Mouse (Mus musculus): ENCODE results near the gene Cdc14a. TPM values are rescaled to one million over a fixed set of nuclear protein-coding genes. Genes with fewer than 3 reads are reported as not detected.

The Cdc14a gene
- total and polyA plus RNA-seq, 3 experiments = 2.6 to 5.9 TPM; not detected in 1

GRCm38 (mm10) chr3:116388808-116389207, 35.0 kb downstream of the Cdc14a start (continued):
- no peak for TF ChIP-seq MEF2A (IDR thresholded peaks at IDR 0.05; ENCODE audit: extremely low read depth, insufficient replicate concordance, low read depth, low read length, poor library complexity, severe bottlenecking)
- no peak for TF ChIP-seq TBP (IDR thresholded peaks at IDR 0.05; ENCODE audit: low read depth, low read length)

DNA sequence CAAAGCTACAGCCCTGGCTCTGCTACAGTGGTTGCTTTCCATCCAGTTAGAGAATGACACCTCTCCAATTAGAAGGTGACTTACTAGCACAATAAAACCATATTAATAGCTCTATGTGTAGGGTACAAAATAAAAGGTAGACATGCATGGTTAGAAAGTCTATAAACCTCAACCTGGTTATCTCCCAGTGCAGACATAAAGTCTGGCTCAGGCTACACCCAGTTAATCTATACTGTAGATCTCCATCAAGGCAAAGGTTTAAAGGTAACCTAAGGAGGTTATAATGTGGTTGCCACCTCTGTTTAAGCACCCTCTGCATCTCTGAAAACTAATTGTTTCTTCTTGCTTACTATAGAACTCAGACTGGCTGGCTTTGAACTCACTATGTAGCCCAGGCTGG, 36.9 kb downstream of the Cdc14a start:
- peaks cover 0 to 50% of the 10 kb centered on the region in 2 experiments; a peak in 2 of 4 replicates for H3K36me3 ChIP-seq (ENCODE audit: control insufficient read depth in 1 of 2, insufficient read depth in 2 of 2, low read length in 2 of 2)
- H3K4me3 ChIP-seq (ENCODE audit: control insufficient read depth in 1 of 2, insufficient read depth in 1 of 2, low read depth in 2 of 2, low read length in 2 of 2) = no peak overlapping the region
- H3K79me2 ChIP-seq (ENCODE audit: control insufficient read depth, insufficient read depth, low read length, poor library complexity) = no peaks in the 10 kb centered on the region
- H3K9ac ChIP-seq (ENCODE audit: control insufficient read depth, low read depth, low read length, poor library complexity, severe bottlenecking) = no peak overlapping the region
- H3K27me3 ChIP-seq (ENCODE audit: control insufficient read depth in 1 of 2, insufficient read depth in 2 of 2, low read length in 2 of 2) = no peaks in the 10 kb centered on the region
- H3K4me1 ChIP-seq (ENCODE audit: control insufficient read depth in 1 of 2, insufficient read depth in 2 of 2, low read length in 2 of 2) = peaks cover 26 to 37% of the 10 kb centered on the region in 2 experiments
- H3K27ac ChIP-seq (ENCODE audit: control insufficient read depth, low read depth, low read length) = peak overlapping the region; percentile 28
- H3K9me3 ChIP-seq (replicated peaks; ENCODE audit: insufficient read depth, low read length) = no peaks in the 10 kb centered on the region
- TF ChIP-seq ZNF384 (IDR thresholded peaks at IDR 0.05; ENCODE audit: low read depth, low read length) (no peak), GATA1 (IDR thresholded peaks at IDR 0.05; ENCODE audit: low read depth, low read length) (peak; percentile 82), HCFC1 (IDR thresholded peaks at IDR 0.05; ENCODE audit: low read depth, low read length) (no peak), TAL1 (IDR thresholded peaks at IDR 0.05; ENCODE audit: low read length) (0 out of 2 replicates have a peak, but pooled peaks have one; percentile 33), ZKSCAN1 (IDR thresholded peaks at IDR 0.05; ENCODE audit: low read depth, low read length) (no peak), CHD2 (IDR thresholded peaks at IDR 0.05; ENCODE audit: low read length) (no peak), TCF12 (IDR thresholded peaks at IDR 0.05; ENCODE audit: low read depth, low read length) (peak; percentile 23; the same call in 1 of the 2 replicates), EP300 (IDR thresholded peaks at IDR 0.05; ENCODE audit: low read depth in 1 of 2, low read length in 2 of 2) (peak in 1 of 2 experiments; percentile 51; a peak in 1 of 4 replicates), ZMIZ1 (IDR thresholded peaks at IDR 0.05; ENCODE audit: low read depth, low read length) (no peak)
- no peak for DNase-seq (ENCODE audit: low read depth, low spot score)

DNA sequence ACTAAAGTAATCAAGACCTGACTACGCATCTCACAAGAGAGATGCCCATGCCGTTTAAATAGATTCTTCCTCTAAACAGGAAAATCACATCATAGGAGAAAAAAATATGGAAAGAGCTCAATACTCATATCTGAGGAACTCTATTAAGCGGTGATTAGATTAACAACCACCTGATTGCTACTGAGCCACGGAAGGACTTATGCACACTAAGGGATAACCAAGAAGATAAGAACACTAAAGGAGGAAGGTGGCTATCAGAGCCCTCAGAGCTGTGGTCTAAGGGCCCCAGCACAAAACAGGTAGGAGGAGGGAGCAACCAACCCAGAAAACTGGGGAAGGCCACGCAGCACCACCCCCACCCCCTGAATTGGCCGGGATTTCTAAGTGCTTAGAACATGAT, 37.5 kb downstream of the Cdc14a start:
- Histone ChIP-seq H3K9ac (ENCODE audit: control insufficient read depth, low read depth, low read length, poor library complexity, severe bottlenecking) (no peak overlapping the region), H3K4me1 (ENCODE audit: control insufficient read depth in 1 of 2, insufficient read depth in 2 of 2, low read length in 2 of 2) (peaks cover 26 to 37% of the 10 kb centered on the region in 2 experiments), H3K4me3 (ENCODE audit: control insufficient read depth in 1 of 2, insufficient read depth in 1 of 2, low read depth in 2 of 2, low read length in 2 of 2) (no peak overlapping the region), H3K27ac (ENCODE audit: control insufficient read depth, low read depth, low read length) (peak overlapping the region; percentile 28), H3K9me3 (replicated peaks; ENCODE audit: insufficient read depth, low read length) (no peaks in the 10 kb centered on the region), H3K79me2 (ENCODE audit: control insufficient read depth, insufficient read depth, low read length, poor library complexity) (no peaks in the 10 kb centered on the region), H3K36me3 (ENCODE audit: control insufficient read depth in 1 of 2, insufficient read depth in 2 of 2, low read length in 2 of 2) (peaks cover 0 to 50% of the 10 kb centered on the region in 2 experiments; a peak in 2 of 4 replicates), H3K27me3 (ENCODE audit: control insufficient read depth in 1 of 2, insufficient read depth in 2 of 2, low read length in 2 of 2) (no peaks in the 10 kb centered on the region)
- TF ChIP-seq SIN3A (IDR thresholded peaks at IDR 0.05; ENCODE audit: low read length) = 0 out of 2 replicates have a peak, but pooled peaks have one; percentile 46
- no peak for TF ChIP-seq CHD2 (IDR thresholded peaks at IDR 0.05; ENCODE audit: low read length)
- TF ChIP-seq MAFK (IDR thresholded peaks at IDR 0.05; ENCODE audit: borderline replicate concordance, low read depth, low read length) = 0 out of 2 replicates have a peak, but pooled peaks have one; percentile 23
- TF ChIP-seq POLR2AphosphoS2 (IDR thresholded peaks at IDR 0.05; ENCODE audit: low read length) = no peak
- TF ChIP-seq GATA1 (IDR thresholded peaks at IDR 0.05; ENCODE audit: low read depth, low read length) = peak; percentile 85
- peak; percentile 86 for TF ChIP-seq RCOR1 (IDR thresholded peaks at IDR 0.05; ENCODE audit: low read depth, low read length)
- TF ChIP-seq TBP (IDR thresholded peaks at IDR 0.05; ENCODE audit: low read depth, low read length) = no peak
- no peak for TF ChIP-seq ZMIZ1 (IDR thresholded peaks at IDR 0.05; ENCODE audit: low read depth, low read length)
- peak; percentile 74 for TF ChIP-seq TCF12 (IDR thresholded peaks at IDR 0.05; ENCODE audit: low read depth, low read length)
- TF ChIP-seq EP300 (IDR thresholded peaks at IDR 0.05; ENCODE audit: low read depth in 1 of 2, low read length in 2 of 2) = peak; percentile 74 to 79
- no peak for TF ChIP-seq MYB (IDR thresholded peaks at IDR 0.05; ENCODE audit: low read depth, low read length)
- 0 out of 2 replicates have a peak, but pooled peaks have one; percentile 7 for TF ChIP-seq USF1 (IDR thresholded peaks at IDR 0.05; ENCODE audit: low read depth, low read length)
- TF ChIP-seq ETS1 (IDR thresholded peaks at IDR 0.05; ENCODE audit: low read depth, low read length) = peak; percentile 53; the same call in 1 of the 2 replicates
- TF ChIP-seq ZNF384 (IDR thresholded peaks at IDR 0.05; ENCODE audit: low read depth, low read length) = peak; percentile 38; the same call in 1 of the 2 replicates
- no peak for TF ChIP-seq NELFE (IDR thresholded peaks at IDR 0.05; ENCODE audit: low read depth, low read length)
- TF ChIP-seq MAZ (IDR thresholded peaks at IDR 0.05; ENCODE audit: low read depth, low read length) = no peak
- TF ChIP-seq CHD1 (IDR thresholded peaks at IDR 0.05; ENCODE audit: low read depth, low read length) = no peak
- peak; percentile 32 for DNase-seq (ENCODE audit: low read depth, low spot score)
